Mouse (Mus musculus): ENCODE data around the gene Mageb16.

The Mageb16 gene

DNA sequence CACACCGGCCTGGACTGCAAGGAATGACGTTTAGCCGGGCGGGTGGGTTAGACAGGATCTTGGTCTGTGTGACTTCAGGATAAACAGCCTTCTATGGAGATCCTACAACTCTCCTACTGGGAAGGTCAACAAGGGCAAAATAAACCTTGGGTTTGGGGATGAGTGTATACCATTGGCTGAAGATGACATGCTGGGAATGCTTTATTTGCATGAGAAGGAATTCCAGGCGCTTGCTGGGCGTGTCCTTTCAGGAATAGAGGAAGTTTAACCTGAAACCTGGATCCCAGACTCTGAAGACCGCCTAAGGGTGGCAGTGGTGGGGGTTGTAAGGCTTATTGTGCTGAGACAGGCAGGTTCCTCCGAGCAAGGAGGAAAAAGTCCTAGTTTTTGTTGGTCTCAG, at the start of gene Mageb16:
TSS of gene Mageb16 (minus strand) at position 25 of the 400 bp plus-strand sequence.
- no peak for DNase-seq (ENCODE audit: low spot score in 2 of 2)

- DNase-seq (ENCODE audit: low spot score in 2 of 2) = no peak
These were observed 20.1 kb downstream of the Mageb16 start for GRCm38 (mm10) chrX:79651091-79651490.

DNA sequence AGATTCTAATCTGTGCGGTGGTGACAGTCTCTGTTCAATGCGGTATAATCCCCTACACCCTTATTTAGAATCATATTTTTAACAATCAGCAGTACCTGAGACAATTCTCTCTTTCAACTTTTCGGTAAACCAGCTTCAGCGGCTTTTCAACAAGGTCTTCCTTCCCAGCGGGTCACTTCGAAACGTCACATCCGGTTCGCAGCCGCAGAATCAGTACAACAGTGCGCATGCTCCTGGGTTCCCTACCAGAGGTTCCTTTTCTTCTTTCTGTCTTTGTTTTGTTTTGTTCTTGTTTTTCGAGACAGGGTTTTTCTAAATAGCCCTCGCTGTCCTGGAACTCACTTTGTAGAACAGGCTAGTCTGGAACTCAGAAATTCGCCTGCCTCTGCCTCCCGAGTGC, 35.8 kb downstream of the Mageb16 start:
- DNase-seq (ENCODE audit: low spot score in 2 of 2) = no peak

DNA sequence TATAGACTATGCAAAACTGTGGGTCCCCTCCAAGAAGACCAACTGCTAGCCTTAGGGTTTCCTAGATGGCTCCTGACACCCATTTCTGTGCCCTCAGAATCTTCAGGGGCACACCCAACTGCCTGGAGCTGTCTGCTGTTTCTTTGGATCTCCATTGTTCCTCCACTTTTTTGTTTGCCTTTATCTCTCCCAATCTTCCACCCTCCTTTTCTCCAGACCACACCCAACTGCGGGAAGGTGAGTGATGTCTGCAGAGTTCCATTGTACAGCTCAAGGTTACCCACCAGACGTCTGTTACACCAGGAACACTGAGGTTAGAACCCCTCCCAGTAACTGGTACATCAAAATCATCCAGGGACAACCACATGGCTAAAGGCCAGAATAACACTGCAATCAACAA, 64.8 kb downstream of the Mageb16 start:
- no peak for DNase-seq (ENCODE audit: low spot score in 2 of 2)

Measured in spleen, postnatal 36 days (tissue).